Mouse (Mus musculus) cerebellum, postnatal 36 days (tissue): Measurements from ENCODE around the gene Wnt5b.

ENCODE experiments used
- DNase-seq, 2 experiments: peaks; one replicate each; pipeline ENCODE4 v3.0.0; 2021 to 2022; ENCODE audit warnings: mixed read lengths in 2 of 2

The Wnt5b gene

DNA sequence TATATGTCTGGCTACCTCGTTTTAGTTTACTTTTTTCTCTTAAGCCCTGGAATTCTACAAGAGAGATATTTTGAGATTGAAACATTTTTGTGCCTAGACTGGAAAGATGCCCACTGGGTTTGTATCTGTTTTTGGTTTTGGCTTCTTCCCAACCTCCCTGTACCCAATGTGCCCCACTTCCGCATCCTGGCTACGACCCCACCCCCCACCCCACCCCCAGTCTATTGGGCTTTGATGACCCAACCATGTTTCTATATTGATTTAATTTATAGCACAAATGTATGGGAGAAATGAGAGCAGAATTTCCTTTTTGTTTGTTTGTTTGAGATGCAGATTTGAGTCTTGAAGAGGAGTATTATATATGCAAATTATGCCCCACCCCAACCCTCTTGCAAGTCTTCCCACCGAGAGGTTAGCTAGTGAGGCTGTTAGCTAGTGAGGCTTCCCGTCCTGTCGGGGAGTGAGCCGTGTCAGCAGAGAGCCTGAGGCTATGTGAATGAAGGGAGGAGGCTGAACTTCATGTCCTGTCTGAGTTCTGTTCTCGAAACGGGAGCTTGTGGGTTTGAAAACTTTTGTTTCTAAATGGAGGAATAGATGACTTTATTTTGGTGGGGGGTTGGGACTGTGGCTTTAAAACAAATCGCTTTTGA is 62.3 kb downstream of the Wnt5b start:
- peak in 1 of 2 experiments; percentile 17 for DNase-seq

DNA sequence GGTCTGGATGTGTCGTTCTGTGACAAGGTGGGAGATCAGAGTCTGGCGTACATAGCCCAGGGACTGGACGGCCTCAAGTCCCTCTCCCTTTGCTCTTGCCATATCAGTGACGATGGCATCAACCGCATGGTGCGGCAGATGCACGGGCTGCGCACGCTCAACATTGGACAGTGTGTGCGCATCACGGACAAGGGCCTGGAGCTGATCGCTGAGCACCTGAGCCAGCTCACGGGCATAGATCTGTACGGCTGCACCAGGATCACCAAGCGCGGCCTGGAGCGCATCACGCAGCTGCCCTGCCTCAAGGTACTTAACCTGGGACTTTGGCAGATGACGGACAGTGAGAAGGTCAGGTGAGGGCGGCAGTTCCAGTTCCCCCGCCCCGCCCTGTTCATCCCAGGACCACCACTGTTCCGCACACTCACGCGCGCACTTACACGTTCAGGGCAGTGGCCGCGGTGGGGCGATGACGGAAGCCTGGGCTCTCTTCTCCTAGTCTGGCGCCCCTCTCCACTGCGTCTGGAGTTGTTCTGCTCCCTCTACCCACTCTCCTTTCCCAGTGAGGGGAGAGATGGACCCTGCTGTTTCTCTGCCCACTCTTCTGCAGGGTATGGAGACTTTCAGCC is 63.3 kb downstream of the Wnt5b start:
- peak; percentile 22 to 50 for DNase-seq

- DNase-seq, result peak; percentile 67
Observed at GRCm38 (mm10) chr6:119479876-119480705, 64.1 kb downstream of the Wnt5b start.

- peak in 1 of 2 experiments; percentile 66 for DNase-seq
Observed at GRCm38 (mm10) chr6:119479343-119479875, 64.7 kb downstream of the Wnt5b start, which contains the start of gene Fbxl14. TSS of gene Fbxl14 (plus strand) at chr6:119479668.

GRCm38 (mm10) chr6:119478560-119479342 is 65.4 kb downstream of the Wnt5b start:
- DNase-seq, result peak; percentile 84 to 85

- DNase-seq, result no peak
Observed at GRCm38 (mm10) chr6:119477686-119478310, 66.3 kb downstream of the Wnt5b start.

- no peak for DNase-seq
Observed at GRCm38 (mm10) chr6:119475988-119476387, 68.2 kb downstream of the Wnt5b start.

DNA sequence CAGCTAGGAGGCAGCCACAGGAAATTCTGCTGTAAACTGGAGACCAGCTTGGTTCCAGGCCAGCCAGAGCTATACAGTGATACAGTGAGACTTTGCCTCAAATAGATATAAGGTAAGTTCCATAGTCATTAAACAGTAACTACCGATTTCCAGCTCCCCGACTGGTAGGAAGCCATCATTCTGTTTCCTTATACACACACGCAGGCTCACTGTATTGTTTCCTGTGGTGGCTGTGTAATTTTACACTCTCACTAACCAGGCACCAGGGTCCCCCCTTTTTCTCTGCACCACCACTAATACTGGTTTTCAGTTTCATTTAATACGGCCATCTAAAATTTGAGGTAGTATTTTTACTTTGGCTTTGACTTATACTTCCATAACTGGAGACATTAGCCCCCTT is 70.2 kb downstream of the Wnt5b start:
- DNase-seq, result no peak

- DNase-seq, result no peak
Observed at GRCm38 (mm10) chr6:119473446-119473845, 70.7 kb downstream of the Wnt5b start.

DNA sequence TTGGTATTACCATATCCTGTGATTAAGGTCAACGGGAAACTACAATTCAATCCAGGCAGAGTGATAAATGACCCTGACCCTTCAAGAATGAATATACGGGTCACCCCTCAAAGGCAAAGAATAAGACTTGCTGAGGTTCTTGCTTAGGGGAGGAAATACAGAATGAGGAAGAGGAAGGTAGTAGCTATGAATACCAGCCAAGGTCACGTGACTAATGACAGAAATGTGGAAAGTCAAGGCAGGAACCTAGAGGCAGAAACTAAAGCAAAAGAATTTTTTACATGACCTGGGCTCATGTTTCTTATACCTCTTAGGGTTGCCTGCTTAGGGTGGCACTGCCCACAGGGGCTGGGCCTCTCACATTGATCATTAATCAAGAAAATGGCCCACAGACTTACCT is 71.4 kb downstream of the Wnt5b start:
- no peak for DNase-seq

DNA sequence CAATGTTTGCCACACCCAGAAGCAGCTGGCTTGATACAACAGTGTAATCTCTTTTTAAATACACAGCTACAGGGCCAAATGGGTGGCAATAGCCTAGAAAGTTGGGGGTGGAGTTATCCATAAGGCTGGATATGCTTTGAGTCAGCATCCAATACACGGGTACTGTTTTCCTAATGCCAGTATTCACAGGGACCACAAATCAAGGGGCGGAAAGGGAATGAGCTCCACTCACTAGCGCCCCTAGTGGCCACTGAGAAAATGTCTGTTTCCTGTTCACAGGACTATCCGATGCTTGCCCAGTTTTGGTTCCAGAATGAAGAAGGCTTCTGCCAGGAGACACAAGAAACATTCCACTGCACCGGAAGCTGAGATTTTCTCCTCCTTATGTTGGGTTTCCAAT is 72.0 kb downstream of the Wnt5b start:
- peak; percentile 71 to 77 for DNase-seq

- DNase-seq, result no peak
Observed at GRCm38 (mm10) chr6:119470777-119471176, 73.4 kb downstream of the Wnt5b start.

GRCm38 (mm10) chr6:119467785-119468059 is 76.4 kb downstream of the Wnt5b start:
- DNase-seq, result no peak

DNA sequence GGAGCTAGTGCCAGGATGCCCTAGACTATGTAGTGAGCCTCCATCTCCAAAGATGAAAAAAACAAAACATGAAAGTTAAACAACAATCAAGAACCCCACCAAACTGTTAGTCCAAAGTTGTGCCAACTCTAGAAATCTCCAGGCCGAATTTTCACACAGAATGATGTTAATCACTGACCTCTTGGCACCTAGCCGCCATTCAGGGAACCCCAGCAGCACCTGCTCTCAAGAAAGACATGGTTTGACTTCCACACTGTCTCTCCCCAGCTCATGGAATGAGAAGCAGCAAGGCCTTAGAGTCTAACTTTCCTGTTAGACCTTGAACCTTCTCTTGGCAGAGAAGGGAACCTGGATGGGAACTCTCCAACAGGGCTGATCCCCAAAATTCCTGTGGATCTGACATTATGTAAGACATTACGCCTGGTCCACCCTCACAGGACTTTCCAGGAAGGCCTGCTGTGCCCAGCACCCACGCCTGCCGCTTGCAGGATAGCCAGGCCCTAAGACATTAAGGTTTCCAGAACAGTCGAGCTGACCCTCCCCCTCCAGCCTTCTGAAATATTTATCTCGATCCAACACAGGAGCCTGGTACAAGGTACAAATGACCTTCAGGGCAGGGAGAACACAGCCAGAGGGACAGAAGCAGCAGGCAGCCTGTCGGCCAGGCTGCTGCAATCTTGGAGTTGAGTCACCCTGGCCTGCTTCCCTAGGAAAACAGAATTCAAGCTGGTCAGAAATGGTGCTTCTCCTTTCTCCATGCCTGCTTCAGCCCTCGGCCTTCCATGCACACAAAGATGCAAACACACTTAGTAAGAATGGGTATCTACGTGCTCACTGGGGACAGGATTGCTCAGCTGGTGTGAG is 77.0 kb downstream of the Wnt5b start:
- peak; percentile 37 to 49 for DNase-seq

DNA sequence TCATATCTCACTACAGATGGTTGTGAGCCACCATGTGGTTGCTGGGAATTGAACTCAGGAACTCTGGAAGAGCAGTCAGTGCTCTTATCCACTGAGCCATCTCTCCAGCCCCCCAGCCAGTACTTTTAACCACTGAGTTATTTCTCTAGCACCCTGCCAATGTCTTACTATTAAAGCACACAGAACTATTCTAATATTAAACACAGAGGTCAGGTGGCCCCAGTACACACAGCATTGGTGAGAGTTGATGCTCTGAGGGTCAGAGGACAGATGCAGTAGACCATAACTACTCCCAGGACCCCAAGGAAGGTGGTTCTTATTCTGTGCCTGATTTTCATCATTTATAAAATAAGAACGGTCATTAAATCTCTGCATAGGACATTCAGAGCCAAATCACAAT is 78.0 kb downstream of the Wnt5b start:
- no peak for DNase-seq

DNA sequence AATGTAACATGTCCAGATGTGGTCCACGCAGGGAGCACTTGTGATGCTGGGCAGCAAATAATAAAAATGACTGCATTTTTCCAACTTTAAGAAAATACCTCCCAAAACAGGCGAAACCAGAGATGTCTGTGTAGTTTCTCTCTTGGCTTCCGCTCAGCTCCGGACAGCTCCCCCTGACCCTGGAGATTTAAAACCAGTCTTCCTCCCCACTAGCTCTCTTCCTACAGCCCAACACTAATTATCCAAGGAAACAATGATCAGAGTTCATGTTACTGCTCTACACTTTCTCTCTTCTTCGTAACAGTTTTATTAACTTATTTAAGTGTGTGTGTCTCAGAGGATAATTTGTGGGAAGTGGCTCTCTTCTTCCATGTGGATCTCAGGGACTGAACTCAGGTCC is 83.8 kb downstream of the Wnt5b start:
- DNase-seq, result no peak

DNA sequence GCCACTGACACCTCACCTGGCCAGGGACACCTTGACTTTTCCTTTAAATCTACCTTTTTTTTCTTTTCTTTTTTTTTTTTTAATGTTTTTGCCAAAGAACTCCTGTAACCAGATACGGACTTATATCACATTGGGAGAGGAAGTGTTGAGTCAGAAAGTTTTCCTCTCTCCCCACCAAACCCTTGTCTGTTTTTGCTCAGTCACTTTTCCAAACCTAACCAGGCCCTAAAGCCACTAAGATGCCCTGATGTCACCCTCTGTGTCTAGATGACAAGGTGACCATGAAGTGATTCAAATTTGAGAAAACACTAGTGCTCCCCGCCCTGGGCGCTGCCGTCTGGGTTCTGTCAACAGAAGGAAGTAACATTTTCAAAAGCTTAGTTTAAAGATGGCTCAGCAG is 85.1 kb downstream of the Wnt5b start:
- no peak for DNase-seq

DNA sequence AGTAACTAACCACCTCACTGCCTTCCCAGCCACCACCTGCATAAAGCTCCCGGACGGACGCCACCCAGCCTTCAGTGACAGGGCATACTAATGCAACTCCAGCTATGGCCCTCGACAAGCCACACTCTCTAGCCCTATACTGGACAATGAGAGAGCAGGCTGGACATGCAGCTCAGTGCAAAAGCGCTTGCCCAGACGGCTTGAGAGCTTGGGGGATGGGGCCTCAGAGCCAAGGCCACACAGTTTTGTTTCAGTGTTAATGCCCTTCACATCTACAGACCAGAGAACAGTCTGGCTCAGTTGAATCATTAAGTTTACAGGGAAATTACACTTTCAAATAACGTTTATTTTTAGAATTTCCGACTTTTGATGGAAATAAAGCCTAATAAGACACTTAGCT is 86.0 kb downstream of the Wnt5b start:
- DNase-seq, result no peak

DNA sequence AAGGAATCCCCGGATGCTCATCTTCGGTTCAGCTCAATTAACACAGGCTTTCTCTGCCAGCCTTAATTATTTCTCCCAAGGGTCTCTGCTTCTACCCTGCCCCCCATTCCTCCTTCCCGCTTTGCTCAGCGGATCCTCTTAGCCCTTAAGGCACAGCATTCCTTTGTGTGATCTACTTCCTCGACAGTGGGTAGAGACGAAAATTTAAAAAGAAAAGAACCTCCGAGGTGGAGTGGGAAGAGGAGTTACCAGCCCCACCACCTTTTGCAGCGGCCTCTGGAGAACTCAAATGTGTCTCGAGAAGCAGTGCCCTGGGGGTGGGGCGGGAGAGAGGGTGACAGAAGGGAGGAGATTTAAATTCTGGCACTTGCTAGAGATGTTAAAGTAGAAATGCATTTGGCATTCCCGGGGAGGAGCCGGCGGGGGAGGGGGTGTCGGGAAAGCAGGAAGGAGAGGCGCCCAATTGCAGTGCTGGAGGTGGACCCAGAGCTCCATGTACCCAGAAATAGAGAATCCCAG is 92.1 kb downstream of the Wnt5b start:
- peak; percentile 32 to 58 for DNase-seq

GRCm38 (mm10) chr6:119450965-119451943 is 92.9 kb downstream of the Wnt5b start:
- DNase-seq, result no peak
